Mouse (Mus musculus): ENCODE results near the gene Aph1c.
"Not testable (repeated sequence)": the region's sequence is repeated elsewhere in the genome, so short reads cannot be mapped to it uniquely, and the experiment has no call there.

Aph1c gene

DNA sequence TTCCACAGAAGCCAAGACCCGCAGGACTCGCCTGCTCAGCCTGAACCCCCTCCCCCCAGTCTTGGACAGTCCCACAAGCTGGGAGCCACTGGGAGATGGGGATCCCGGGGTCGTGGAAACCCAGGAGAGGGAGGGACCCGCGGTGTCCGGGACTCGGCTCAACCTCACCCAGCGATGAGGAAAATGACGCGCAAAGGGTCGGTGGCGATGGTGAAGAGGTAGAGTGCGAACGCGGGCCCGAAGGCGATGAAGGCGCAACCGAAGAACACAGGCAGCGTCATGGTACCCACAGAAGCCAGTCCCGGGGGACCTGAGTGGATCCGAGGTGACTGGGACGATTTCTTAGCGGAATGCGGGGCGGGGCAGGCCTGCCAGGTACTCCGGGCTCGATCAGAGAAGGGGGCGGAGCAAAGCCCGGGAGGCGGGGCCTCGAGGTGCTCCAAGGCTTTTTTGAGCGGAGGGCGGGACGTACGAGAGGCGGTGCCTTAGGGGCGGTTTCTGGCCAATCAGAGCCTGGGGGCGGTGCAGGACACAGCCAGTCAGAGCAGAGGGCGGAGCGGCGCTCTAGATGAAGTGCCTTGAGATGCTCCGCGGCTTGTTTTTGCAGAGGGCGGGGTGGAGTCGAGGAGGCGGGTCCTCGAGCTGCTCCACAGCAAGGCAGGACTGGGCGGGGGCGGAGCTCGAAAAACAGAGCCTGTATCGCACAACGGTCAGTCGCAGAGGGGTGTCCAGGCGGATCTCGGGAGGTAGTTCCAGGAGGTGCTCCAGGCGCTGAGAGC is at the start of gene Aph1c:
Gene Aph1c (minus strand): TSS at position 409 of the 779 bp plus-strand sequence.
- peak; percentile 99 for DNase-seq (ENCODE audit: low read depth, low spot score)

GRCm38 (mm10) chr9:66883500-66883899 is 49.0 kb upstream of the Aph1c start:
- no peak for DNase-seq (ENCODE audit: low read depth, low spot score)

DNA sequence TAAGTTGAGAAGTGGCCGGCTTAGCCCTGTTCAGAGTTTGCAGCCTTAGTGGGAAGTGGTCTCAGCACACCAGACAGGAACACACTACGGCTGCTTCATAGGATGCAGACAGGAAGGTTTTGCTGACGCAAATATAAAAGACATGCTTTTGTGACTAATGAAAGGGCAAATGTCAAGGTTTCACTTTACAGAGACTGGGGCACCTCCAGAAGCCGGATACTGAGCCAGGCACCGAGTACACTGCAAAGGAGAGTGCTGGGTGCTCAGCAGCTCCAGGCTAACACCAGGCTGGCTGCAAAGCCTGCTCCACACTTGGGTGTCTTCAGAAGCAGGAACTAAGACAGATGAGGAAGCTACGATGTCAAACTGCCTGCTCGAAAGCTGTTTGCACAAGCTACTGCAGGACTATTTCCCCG is 47.9 kb upstream of the Aph1c start:
- DNase-seq (ENCODE audit: low read depth, low spot score), result no peak

GRCm38 (mm10) chr9:66881858-66882257 is 47.3 kb upstream of the Aph1c start:
- no peak for DNase-seq (ENCODE audit: low read depth, low spot score)

DNA sequence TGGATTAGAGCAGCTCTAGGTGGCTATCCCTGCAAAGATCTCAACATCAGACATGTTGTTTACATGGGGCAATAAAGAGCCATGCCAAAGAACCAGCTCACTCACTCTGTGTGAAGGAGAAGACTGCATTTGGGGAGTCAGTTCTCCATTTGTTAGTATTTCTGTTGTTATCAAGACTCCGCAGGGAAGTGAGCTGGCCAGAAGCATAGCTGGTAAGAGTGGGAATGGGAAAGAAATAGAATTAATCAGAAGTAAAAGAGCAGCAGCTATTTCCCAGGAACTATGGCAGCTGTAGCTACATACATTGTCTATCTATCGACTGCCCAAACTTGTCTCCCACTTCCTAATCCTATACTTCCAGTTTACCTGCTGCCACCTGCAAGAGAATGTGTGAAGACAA is 46.2 kb upstream of the Aph1c start:
- DNase-seq (ENCODE audit: low read depth, low spot score), result no peak

DNA sequence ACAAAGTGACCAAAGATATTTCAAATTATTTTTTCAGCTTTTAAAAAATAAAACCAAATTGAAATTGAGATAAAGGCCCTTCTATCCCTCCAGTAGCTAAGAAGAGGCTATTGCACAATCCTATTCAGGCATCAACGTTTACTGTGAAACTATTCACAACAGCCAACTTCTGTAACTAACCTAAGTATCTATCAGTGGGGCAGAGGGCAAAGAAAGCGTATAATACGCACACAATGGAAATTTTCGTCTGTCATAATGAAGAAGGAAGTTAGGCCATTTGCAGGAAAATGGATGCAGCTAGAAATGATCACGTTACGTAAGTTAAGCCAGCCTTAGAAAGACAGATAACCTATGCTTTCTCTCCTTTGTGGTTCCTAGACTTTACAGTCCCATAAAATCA is 45.0 kb upstream of the Aph1c start:
- no peak for DNase-seq (ENCODE audit: low read depth, low spot score)

DNA sequence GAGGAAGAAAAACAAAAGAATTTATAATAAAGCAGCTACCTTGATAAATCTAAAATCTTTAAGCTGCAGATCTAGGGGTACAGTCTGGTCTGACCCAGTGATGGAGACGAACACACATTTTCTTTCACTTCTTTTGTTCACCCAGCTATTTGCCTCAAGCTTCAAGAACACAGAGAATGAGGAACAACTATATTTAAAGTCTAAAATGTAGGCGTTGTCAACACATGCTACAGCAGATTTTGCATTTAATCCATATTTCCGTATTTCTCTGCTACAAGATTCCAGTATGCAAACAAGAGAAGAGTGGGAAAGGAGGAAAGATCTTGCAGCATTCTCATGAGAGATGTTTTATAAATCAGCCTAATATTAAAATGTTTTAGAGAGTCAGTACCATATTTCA is 44.4 kb upstream of the Aph1c start:
- DNase-seq (ENCODE audit: low read depth, low spot score), result no peak

DNA sequence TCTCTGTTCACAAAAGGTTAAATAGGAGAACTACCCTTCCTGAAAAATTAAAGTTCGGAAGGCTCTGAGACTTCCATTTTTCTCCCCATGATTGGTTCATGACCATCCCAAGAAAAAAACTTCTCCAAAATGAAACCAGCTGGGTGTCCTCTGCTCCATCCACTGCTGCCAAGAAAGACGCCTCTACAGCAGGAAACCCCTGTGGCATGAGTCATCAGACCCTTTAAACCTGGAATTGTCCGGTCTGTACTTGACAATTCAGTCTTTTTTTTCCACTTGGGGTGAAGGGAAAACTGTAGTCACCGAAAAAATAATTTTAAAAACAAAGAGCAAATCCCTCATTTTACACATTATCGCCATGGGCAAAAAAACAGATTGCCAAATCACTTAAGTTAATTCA is 42.1 kb upstream of the Aph1c start:
- no peak for DNase-seq (ENCODE audit: low read depth, low spot score)

DNA sequence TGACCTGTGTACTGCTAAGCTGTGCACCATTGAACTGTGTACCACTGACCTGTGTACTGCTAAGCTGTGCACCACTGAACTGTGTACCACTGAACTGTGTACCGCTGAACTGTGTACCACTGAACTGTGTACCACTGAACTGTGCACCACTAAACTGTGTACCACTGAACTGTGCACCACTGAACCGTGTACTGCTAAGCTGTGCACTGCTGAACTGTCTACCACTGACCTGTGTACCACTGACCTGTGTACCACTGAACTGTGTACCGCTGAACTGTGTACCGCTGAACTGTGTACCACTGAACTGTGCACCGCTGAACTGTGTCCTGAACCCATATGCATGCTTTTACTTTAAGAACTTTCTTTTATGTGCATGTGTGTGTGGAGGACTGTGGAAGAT is 39.8 kb upstream of the Aph1c start:
- no peak for DNase-seq (ENCODE audit: low read depth, low spot score)

- no peak for DNase-seq (ENCODE audit: low read depth, low spot score)
These were observed 39.0 kb upstream of the Aph1c start for GRCm38 (mm10) chr9:66873531-66873930.

DNA sequence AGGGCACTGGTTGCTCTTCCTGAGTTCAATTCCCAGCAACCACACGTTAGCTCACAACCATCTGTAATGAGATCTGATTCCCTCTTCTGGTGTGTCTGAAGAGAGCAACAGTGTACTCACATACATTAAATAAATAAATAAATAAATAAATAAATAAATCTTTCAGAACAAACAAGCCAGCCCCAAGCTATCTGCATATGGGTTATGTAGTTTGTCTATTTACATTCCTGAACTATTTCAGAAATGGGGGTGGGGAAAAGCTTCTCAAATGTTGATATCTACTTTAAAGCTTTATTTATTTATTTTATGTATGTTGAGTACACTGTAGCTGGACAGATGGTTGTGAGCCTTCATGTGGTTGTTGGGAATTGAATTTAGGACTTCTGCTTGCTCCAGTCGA is 38.5 kb upstream of the Aph1c start:
- not testable (repeated sequence) for DNase-seq (ENCODE audit: low read depth, low spot score)

- DNase-seq (ENCODE audit: low read depth, low spot score), result no peak
These were observed 37.6 kb upstream of the Aph1c start for GRCm38 (mm10) chr9:66872015-66872727.

GRCm38 (mm10) chr9:66864708-66865107 is 30.2 kb upstream of the Aph1c start:
- DNase-seq (ENCODE audit: low read depth, low spot score), result no peak

DNA sequence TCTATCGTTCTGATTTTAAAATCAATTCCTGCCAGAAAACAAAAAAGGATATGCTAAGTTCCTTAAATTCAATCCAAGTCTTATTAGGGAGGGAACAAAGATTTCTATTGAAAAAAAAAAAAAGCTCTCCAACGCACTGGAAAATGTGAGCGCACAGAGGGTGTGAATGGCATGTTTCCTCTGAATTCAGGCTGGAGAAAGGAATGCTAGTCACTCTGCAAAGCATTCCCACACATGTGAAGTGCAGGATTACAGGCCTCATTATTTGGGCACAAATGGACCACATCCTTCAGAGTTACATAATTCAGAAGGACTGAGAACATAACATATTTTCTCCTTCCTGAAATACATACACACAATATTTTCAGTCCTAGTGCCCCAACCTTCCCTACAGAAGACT is 28.9 kb upstream of the Aph1c start:
- DNase-seq (ENCODE audit: low read depth, low spot score), result no peak

GRCm38 (mm10) chr9:66862202-66862601 is 27.7 kb upstream of the Aph1c start:
- DNase-seq (ENCODE audit: low read depth, low spot score), result no peak

DNA sequence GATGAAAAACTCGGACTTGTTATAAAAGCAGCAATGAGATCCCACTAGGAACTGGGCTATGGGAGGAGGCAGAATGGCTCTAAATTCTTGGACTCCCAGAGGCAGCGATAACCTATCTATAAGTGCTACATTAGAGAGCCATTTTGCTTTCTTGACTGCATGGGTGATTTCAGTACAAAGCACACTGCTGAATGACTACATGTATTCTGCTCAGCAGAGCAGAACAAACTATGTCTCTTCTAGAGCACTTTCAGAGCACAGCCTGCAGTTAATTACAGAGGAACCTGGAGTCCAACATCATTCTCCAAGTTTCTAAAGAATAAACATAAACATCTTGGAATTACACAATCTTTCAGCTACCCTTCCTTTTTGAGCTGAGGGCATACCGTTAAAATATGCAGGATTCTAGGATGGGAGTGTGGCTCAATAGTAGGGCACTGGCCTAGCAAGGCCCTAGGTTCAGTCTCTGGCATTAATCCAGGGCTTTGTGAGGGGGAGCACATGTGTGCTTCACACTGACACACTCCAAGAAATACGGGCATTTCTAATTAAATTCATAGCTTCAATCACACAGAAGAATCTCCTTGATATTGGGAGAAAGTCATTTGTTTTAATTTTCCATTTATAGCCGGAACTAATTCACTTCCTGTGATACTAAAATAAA is 26.7 kb upstream of the Aph1c start:
- DNase-seq (ENCODE audit: low read depth, low spot score), result no peak

DNA sequence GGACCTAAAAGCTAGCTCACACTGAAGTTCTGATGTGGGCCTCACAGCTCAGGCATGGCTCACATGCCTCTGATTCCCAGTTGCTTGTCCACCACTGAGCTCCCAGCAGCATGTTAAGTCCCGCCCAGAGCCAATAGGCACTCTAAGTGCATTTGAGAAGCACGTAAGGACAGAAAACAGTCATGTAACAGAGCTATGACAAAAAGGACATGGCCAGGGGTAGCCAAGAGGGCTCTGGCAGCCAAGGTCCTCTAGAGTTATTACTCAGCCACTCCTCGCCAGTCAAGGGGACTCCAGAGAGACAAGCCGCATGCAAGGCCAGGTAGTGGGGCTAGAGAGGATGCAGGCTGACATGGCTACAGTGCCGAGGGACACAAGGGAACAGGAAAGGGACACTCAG is 25.0 kb upstream of the Aph1c start:
- no peak for DNase-seq (ENCODE audit: low read depth, low spot score)

GRCm38 (mm10) chr9:66855865-66856264 is 21.3 kb upstream of the Aph1c start:
- no peak for DNase-seq (ENCODE audit: low read depth, low spot score)

DNA sequence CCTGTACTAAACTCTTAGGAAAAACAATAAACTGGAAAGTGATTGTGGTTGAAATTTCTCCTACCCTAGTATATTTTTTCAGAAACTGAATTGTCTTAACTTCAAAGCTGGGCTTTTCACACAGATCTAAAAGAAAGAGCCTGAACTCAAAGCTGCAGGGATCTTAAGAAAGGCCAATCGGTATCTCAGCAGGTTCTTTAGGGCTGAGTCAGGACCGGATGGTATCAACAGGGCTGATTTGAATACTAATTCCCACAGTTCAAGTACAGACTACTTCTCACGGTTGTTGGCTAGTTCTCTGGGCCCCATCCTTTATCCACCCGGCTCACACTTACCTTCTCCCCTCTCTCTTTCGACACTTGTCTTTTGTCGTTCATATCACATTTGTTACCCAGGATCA is 18.1 kb upstream of the Aph1c start:
- no peak for DNase-seq (ENCODE audit: low read depth, low spot score)

GRCm38 (mm10) chr9:66850966-66851365 is 16.4 kb upstream of the Aph1c start:
- DNase-seq (ENCODE audit: low read depth, low spot score), result no peak

DNA sequence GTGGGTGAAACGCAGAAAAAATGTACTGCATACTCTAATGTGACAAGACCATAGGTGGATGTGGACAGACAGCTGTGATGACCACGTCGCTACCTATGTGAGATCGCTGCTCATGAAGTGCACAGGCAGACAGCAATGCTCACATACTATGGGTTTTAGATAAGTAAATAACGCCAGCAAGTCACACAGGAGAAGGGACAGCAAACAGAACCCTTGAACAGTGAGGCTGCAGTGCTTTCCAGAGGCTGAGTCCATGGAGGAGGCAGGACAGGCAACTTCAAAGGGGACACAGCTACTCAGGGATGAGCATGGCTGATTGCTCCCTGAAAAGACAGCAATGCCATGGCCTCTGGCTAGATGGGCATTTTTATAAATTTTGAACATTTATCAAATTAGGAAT is 12.3 kb upstream of the Aph1c start:
- DNase-seq (ENCODE audit: low read depth, low spot score), result no peak

GRCm38 (mm10) chr9:66835097-66835480 is 563 bp upstream of the Aph1c start:
- peak; percentile 28 for DNase-seq (ENCODE audit: low read depth, low spot score)

DNA sequence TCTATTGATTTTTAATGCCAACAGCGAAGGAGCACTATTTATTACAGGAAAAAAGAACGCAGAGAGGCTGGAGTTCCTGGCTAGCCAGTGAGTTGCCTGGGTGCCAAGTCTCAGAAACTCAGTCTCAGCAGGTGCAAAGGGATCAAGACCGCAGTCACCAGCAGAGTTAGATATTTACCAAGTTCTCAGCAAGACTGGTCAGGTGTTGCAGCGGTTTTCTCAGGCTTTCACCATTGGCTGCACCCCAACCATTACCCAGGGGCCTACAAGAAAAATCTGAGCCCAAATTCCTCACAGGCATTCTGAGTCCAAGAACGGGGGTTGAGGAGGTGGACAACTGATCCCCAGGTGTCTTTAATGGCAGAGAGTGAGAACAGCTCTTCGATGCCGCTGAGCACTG is 675 bp downstream of the Aph1c start:
- DNase-seq (ENCODE audit: low read depth, low spot score), result no peak
